Mouse (Mus musculus): ENCODE data around the gene Sos1.

GRCm38 (mm10) chr17:80455648-80456047 is 24.6 kb downstream of the Sos1 start:
- TF ChIP-seq CTCF (IDR thresholded peaks at IDR 0.05) (peak; percentile 78), EP300 (IDR thresholded peaks at IDR 0.05) (no peak)

Measured in lung, postnatal 0 days (tissue).